10 mouse cellular contexts compared by ENCODE assay signal in the genomic region with DNA sequence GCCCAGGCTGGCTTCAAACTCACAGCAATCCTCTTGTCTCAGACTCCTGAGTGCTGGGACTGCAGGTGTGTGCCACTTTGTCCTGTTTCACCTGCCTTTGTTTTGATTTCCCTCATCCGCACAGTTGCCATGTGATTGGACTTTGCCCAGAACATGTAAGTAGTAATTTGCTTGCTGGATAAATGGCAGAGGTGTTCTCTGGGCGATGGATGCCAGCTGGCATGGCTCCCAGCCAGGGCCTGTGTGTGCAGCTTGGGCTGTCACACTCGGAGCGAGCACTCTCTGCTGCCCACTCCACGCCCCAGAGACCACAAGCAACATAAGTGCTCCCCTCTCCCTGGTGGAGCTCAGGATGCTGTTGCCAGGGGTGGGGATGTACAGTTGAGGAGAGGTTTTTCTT. TPM values are rescaled to one million over a fixed set of nuclear protein-coding genes. Genes with fewer than 3 reads are reported as not detected.
DNase-seq lines count a peak whose midpoint lies in the region.
"Had no signal": no experiment of that assay in that cellular context is flagged by ENCODE, and none has a peak within 500 bp of the region (broad histone marks: within the 10 kb centered on the region; RNA-seq: fewer than 3 reads in every experiment).

No protein-coding gene starts in this region.

- no peaks in the 10 kb centered on the region for H3K36me3 ChIP-seq in heart, embryonic 10.5 days

- H3K4me1 ChIP-seq in heart, embryonic 10.5 days = 0 out of 2 replicates have a peak, but pooled peaks cover 5% of the 10 kb centered on the region

- peaks cover 28% of the 10 kb centered on the region for H3K27me3 ChIP-seq in heart, embryonic 10.5 days (ENCODE audit: insufficient read depth, poor library complexity, severe bottlenecking)

- peak; percentile 25 to 40 for DNase-seq in heart, adult 18-20 months
- DNase-seq in heart, embryonic 10.5 days (ENCODE audit: low spot score) = no peak
- peak; percentile 8 for DNase-seq in lung, postnatal 10 days
- DNase-seq in lung, postnatal 4 days = no peak
- peak; percentile 93 for DNase-seq in kidney, adult 9 months
- DNase-seq in right cerebral cortex, postnatal 10 days (ENCODE audit: low spot score in 2 of 2) = peak; percentile 51 to 64
- no peak for DNase-seq in spleen, adult 12 weeks (ENCODE audit: low spot score)
- DNase-seq: cerebellum, adult 9-10 months; gastrocnemius, postnatal 10 days; retina, postnatal 1 day had no signal

- H3K27ac ChIP-seq in heart, embryonic 10.5 days = no peak overlapping the region

- whole genome bisulfite sequencing in heart, embryonic 10.5 days = 65% methylated on average over 5 of the region's 5 CpGs

- H3K9me3 ChIP-seq in heart, embryonic 10.5 days = no peaks in the 10 kb centered on the region

- no peak overlapping the region for H3K4me3 ChIP-seq in heart, embryonic 10.5 days

RNA-seq across cellular contexts. Expression of a gene that starts 53.9 kb away (rescaled TPM):
- total RNA-seq in heart, adult 18-20 months (2021) = 1 to 10 TPM; 2.3 to 4.3 TPM
- polyA plus RNA-seq in heart, embryonic 10.5 days (2016; fragmentation: Nextera tagmentation; extraction: Ambion mirVana) = 5.4 and 6.0 TPM in 2 replicates

Comparison
In these comparisons a context has a peak if more than half of its experiments do, and no peak if none do; other contexts are left out.
1. DNase-seq: peak in heart, adult 18-20 months (2 of 2), lung, postnatal 10 days (single experiment), kidney, adult 9 months (single experiment) and right cerebral cortex, postnatal 10 days (2 of 2); none in heart, embryonic 10.5 days (single experiment), lung, postnatal 4 days (0 of 2) and spleen, adult 12 weeks (single experiment).